Mouse (Mus musculus): Measurements from ENCODE around the gene Efcab9. TPM values are rescaled to one million over a fixed set of nuclear protein-coding genes. Genes with fewer than 3 reads are reported as not detected.

Gene Efcab9
- polyA plus RNA-seq, 1 experiment from 2014 or later, result 0.46 TPM

DNA sequence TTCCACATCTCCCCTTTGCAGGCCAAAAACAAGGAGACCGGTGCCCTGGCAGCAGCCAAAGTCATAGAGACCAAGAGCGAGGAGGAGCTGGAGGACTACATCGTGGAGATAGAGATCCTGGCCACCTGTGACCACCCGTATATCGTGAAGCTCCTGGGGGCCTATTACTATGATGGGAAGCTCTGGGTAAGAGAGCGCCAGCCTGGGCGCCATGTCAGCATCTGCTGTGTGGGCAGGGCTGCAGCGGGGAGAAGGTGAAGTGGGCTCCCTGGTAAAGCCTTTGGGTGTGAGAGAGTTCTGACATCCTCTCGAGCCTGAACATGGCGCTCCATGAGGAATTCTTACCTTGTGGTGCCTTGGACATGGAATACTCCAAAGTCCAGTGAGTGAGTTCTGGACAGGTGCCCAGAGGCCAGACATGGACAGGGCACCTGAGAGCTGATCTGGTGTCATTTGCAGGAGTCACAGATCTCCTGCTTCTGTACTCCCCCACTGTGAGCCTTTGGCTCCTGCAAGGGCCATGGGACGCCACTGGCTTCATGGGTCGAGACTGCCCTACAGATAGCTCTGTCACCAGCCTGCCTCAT lies 23.3 kb upstream of the Efcab9 start:
- Histone ChIP-seq H3K36me3 (peaks cover 3% of the 10 kb centered on the region; the same call in 1 of the 2 replicates), H3K4me2 (no peak overlapping the region), H3K4me1 (replicated peaks) (peaks cover 61% of the 10 kb centered on the region), H3K27me3 (no peaks in the 10 kb centered on the region), H3K9ac (no peak overlapping the region), H3K9me3 (replicated peaks) (no peaks in the 10 kb centered on the region), H3K4me3 (replicated peaks) (no peak overlapping the region), H3K27ac (0 out of 2 replicates have a peak overlapping the region, but pooled peaks have one; percentile 18)
- 79% methylated on average over 12 of the region's 12 CpGs for WGBS (ENCODE audit: insufficient replicate concordance)
- ATAC-seq (ENCODE audit: low read depth), result 0 out of 2 replicates have a peak, but pooled peaks have one; percentile 14
- no peak for DNase-seq

DNA sequence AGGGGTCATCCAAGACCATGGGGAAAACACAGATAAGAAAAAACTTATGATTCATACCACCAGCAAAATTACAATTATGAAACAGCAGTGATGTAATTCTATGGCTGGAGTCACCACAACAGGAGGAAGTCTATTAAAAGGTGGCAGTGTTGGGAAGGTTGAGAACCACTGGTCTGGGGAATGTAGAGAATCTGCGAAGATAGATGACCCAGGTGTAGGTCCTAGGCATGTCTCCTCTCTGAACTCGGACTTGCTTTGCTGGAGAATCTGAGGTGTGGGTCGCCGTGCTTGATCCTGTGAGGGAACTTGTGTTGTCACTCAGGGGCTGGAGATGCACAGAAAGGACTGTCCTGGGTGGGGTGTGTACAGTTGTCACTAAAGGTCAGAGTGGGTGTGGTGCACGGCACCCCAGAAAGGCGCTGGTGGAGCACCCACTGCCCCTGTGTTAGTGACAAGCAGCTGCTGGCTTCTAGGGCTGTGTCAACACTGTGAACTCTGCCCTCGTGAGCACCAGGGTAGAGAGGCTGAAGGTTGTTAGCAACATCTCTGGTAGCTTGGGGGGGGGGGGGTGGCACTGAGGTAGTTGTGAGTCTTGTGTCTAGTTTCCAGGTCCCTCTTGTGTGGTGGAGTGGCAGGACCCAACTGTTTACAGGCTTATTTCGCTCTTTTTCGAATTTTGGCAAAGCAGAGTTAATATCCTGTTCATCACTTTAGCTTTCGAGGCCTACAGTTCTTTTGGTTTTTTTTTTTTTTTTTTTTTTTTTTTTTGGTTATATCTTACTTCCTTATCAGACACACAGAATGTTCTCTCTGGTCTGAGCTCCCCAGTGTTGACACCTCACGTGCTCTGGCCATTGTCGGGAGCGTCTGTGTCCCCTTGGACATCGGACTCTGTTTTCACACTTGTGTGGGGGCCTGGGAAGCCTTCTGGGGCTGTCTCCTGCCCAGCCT lies 22.5 kb upstream of the Efcab9 start:
- DNase-seq (no peak), ATAC-seq (ENCODE audit: low read depth) (peak; percentile 52)
- Histone ChIP-seq H3K27me3 (no peaks in the 10 kb centered on the region), H3K9me3 (replicated peaks) (no peaks in the 10 kb centered on the region), H3K4me2 (0 out of 2 replicates have a peak overlapping the region, but pooled peaks have one; percentile 10), H3K36me3 (peaks cover 3% of the 10 kb centered on the region; the same call in 1 of the 2 replicates), H3K27ac (peak overlapping the region; percentile 39), H3K9ac (no peak overlapping the region), H3K4me3 (replicated peaks) (no peak overlapping the region), H3K4me1 (replicated peaks) (peaks cover 62% of the 10 kb centered on the region)
- 45% methylated on average over 14 of the region's 14 CpGs for WGBS (ENCODE audit: insufficient replicate concordance)

DNA sequence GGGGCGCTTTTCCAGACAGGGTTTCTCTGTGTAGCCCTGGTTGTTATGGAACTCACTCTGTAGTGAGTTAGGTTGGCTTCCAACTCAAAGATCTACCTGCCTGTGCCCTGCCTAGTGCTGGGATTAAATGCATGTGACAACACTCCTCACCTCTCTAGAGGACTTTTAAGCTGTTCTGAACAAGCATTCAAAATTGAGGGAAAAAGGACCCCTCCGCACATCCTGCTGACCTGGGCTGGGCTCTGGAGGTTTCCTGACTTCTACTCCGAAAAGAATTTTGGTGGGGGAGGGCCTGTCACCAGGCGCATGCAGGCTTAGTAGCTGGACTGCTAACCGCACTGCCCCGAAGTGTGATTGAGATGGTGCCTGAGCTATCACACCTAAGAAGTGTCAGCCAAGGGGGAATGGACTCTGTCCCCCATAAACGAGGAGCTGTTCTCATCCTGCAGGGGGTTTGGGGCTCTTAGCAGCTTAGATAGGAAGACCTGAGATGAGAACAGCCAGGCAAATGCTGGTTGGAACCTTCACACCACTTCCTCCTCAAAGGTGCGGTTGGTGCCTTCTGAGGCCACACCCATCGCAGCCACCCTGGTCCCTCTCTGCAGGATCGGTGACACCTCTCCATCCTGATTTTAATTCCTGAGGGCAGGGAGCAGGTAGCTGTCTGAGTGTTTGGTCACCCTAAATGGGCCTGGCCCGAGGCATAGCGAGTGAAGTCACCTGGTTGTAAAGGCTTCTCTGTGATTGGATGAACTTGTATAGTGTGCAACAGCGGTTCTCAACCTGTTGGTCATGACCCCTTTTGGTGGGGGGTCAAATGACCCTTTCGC lies 21.6 kb upstream of the Efcab9 start:
- Histone ChIP-seq H3K4me3 (replicated peaks) (no peak overlapping the region), H3K36me3 (peaks cover 3% of the 10 kb centered on the region; the same call in 1 of the 2 replicates), H3K27ac (no peak overlapping the region; the same call in 1 of the 2 replicates), H3K4me1 (replicated peaks) (peaks cover 58% of the 10 kb centered on the region), H3K9ac (0 out of 2 replicates have a peak overlapping the region, but pooled peaks have one; percentile 29), H3K27me3 (no peaks in the 10 kb centered on the region), H3K9me3 (replicated peaks) (no peaks in the 10 kb centered on the region), H3K4me2 (no peak overlapping the region)
- ATAC-seq (ENCODE audit: low read depth), result no peak
- 25% methylated on average over 14 of the region's 14 CpGs for WGBS (ENCODE audit: insufficient replicate concordance)
- DNase-seq, result no peak

DNA sequence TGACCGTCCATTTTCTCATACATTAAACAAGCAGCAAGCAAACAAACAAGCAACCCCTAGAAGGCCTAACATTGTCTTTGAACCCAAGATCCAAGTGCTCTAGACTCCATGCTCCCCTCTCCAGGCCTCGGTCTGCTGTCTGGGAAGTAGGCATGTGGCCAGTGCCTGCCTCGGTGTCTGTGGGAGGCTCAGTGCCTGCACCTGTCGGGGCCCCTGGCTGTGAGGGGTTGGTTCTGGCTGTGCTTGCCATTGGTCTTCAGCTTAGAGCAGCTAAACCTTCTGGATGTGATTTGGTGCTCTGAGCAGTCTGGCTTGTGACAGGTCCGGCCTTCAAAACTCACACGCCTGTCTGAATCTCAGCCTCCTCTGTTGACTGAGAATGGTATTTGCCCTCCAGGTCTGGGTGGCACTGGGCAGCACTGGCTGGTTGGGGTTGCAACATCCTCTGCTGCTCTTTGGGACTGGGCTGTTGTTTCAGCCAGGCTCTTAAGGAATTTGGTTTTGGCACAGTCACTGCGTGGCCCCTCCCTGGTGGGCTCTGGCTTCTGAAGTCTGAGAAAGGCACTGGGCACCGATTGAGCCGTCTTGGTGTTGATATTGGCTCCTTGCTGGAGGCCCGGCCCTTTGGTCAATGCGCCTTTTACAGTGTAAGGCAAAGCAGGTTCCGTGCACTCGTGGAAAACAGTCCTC lies 20.7 kb upstream of the Efcab9 start:
- H3K27ac ChIP-seq, result peak overlapping the region; percentile 14
- ATAC-seq (ENCODE audit: low read depth), result no peak
- 59% methylated on average over 13 of the region's 13 CpGs for WGBS (ENCODE audit: insufficient replicate concordance)

DNA sequence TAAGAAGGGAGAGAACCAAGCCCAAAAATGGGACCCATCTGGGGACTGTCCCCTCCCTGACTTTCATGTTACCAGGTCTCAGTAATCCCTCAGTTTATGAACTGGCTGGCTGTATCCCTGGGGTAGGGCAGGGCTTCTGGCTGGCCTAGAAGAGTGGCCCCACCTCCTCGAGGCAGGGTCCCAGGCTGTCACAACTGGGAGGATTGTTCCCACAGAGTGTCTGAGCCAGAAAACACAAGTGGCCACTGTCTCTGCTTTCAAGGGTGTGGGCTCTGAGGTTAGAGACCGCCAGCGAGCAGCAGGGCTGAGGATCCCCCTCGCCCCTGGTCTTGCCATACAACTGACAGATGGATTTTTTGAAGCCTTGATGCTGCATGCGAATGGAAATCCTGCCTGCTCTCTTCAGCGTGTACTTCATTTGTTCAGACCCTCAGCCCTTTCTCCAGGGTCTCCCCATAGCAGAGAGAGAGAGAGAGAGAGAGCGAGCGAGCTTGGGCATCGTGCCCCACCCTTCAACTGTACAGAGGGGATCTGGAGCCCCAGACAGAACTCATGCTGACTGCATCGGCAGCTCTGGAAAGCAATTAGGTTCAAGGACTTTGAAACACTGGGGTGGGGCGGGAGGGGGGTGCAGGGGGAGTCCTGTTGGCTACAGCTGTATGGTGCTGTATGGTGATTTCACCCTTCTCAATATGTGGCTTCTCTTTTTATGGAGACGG lies 19.9 kb upstream of the Efcab9 start:
- Histone ChIP-seq H3K4me2 (no peak overlapping the region), H3K9me3 (replicated peaks) (no peaks in the 10 kb centered on the region), H3K27ac (peak overlapping the region; percentile 17; the same call in 1 of the 2 replicates), H3K27me3 (no peaks in the 10 kb centered on the region), H3K4me3 (replicated peaks) (no peak overlapping the region), H3K4me1 (replicated peaks) (peaks cover 63% of the 10 kb centered on the region), H3K9ac (no peak overlapping the region), H3K36me3 (peaks cover 7% of the 10 kb centered on the region; the same call in 1 of the 2 replicates)
- 74% methylated on average over 12 of the region's 12 CpGs for WGBS (ENCODE audit: insufficient replicate concordance)
- ATAC-seq (ENCODE audit: low read depth) (no peak), DNase-seq (no peak)

More for the DNA sequence above, 20.7 kb upstream of the Efcab9 start:
- H3K4me2 ChIP-seq, result no peak overlapping the region
- H3K36me3 ChIP-seq, result peaks cover 3% of the 10 kb centered on the region; the same call in 1 of the 2 replicates
- H3K27me3 ChIP-seq, result no peaks in the 10 kb centered on the region
- DNase-seq, result no peak
- H3K4me3 ChIP-seq (replicated peaks), result no peak overlapping the region
- H3K9ac ChIP-seq, result peak overlapping the region; percentile 29; the same call in 1 of the 2 replicates
- no peaks in the 10 kb centered on the region for H3K9me3 ChIP-seq (replicated peaks)
- H3K4me1 ChIP-seq (replicated peaks), result peaks cover 61% of the 10 kb centered on the region

GRCm38 (mm10) chr11:32551056-32551455 lies 19.2 kb upstream of the Efcab9 start:
- no peak overlapping the region for H3K4me2 ChIP-seq
- ATAC-seq (ENCODE audit: low read depth) (no peak), DNase-seq (no peak)
- H3K36me3 ChIP-seq, result 0 out of 2 replicates have a peak, but pooled peaks cover 13% of the 10 kb centered on the region
- H3K4me3 ChIP-seq (replicated peaks), result no peak overlapping the region
- no peak overlapping the region for H3K9ac ChIP-seq
- 79% methylated on average over 4 of the region's 4 CpGs for WGBS (ENCODE audit: insufficient replicate concordance)
- H3K27me3 ChIP-seq, result no peaks in the 10 kb centered on the region
- no peaks in the 10 kb centered on the region for H3K9me3 ChIP-seq (replicated peaks)
- H3K27ac ChIP-seq, result 0 out of 2 replicates have a peak overlapping the region, but pooled peaks have one; percentile 17
- H3K4me1 ChIP-seq (replicated peaks), result peaks cover 63% of the 10 kb centered on the region

- H3K9ac ChIP-seq, result no peak overlapping the region
- no peaks in the 10 kb centered on the region for H3K27me3 ChIP-seq
- H3K27ac ChIP-seq, result no peak overlapping the region
- no peak for ATAC-seq (ENCODE audit: low read depth)
- no peak for DNase-seq
- peaks cover 62% of the 10 kb centered on the region for H3K4me1 ChIP-seq (replicated peaks)
- no peaks in the 10 kb centered on the region for H3K9me3 ChIP-seq (replicated peaks)
- 0 out of 2 replicates have a peak, but pooled peaks cover 11% of the 10 kb centered on the region for H3K36me3 ChIP-seq
- H3K4me3 ChIP-seq (replicated peaks), result no peak overlapping the region
- H3K4me2 ChIP-seq, result no peak overlapping the region
- WGBS (ENCODE audit: insufficient replicate concordance), result 65% methylated on average over 4 of the region's 4 CpGs
Measured at GRCm38 (mm10) chr11:32550102-32550501, 18.2 kb upstream of the Efcab9 start.

DNA sequence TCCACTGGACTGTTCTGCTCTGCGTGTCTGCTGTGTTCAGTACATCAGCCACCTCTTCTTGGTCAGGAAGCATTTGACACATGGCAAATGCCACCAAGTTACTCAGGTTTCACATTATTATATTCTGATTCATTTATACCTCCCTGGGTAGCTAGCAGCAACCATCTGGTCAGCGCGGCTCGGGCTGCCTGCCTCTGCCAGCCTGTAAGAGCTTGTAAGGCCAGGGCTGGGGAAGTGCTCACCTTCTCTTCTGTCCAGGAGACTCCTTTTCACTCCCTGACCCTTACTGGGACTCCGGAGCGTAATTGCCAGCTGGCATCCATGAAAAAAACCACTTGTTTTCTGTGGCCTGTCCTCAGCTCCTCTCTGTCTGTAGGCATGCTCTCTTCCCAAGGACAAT lies 17.4 kb upstream of the Efcab9 start:
- no peak overlapping the region for H3K9ac ChIP-seq
- no peaks in the 10 kb centered on the region for H3K9me3 ChIP-seq (replicated peaks)
- H3K4me2 ChIP-seq, result no peak overlapping the region
- WGBS (ENCODE audit: insufficient replicate concordance), result 87% methylated on average over 6 of the region's 6 CpGs
- H3K4me1 ChIP-seq (replicated peaks), result peaks cover 62% of the 10 kb centered on the region
- no peak overlapping the region for H3K27ac ChIP-seq
- no peak for DNase-seq
- H3K27me3 ChIP-seq, result no peaks in the 10 kb centered on the region
- 0 out of 2 replicates have a peak, but pooled peaks cover 11% of the 10 kb centered on the region for H3K36me3 ChIP-seq
- ATAC-seq (ENCODE audit: low read depth), result no peak
- H3K4me3 ChIP-seq (replicated peaks), result no peak overlapping the region

GRCm38 (mm10) chr11:32548240-32548639 lies 16.4 kb upstream of the Efcab9 start:
- Histone ChIP-seq H3K36me3 (0 out of 2 replicates have a peak, but pooled peaks cover 11% of the 10 kb centered on the region), H3K9me3 (replicated peaks) (no peaks in the 10 kb centered on the region), H3K4me3 (replicated peaks) (no peak overlapping the region), H3K4me2 (no peak overlapping the region), H3K27me3 (no peaks in the 10 kb centered on the region), H3K4me1 (replicated peaks) (peaks cover 62% of the 10 kb centered on the region), H3K27ac (0 out of 2 replicates have a peak overlapping the region, but pooled peaks have one; percentile 32), H3K9ac (no peak overlapping the region)
- ATAC-seq (ENCODE audit: low read depth), result no peak
- WGBS (ENCODE audit: insufficient replicate concordance), result 76% methylated on average over 4 of the region's 4 CpGs
- no peak for DNase-seq

All from liver, embryonic 13.5 days (tissue).